Mouse (Mus musculus): ENCODE data around the gene Smg5.
"Not testable (repeated sequence)": the region's sequence is repeated elsewhere in the genome, so short reads cannot be mapped to it uniquely, and the experiment has no call there.

- TF ChIP-seq CTCF (IDR thresholded peaks at IDR 0.05; ENCODE audit: low read depth, low read length); POLR2A (IDR thresholded peaks at IDR 0.05; ENCODE audit: insufficient read depth, low read length): not testable (repeated sequence)
Observed at GRCm38 (mm10) chr3:88382383-88382782, 46.3 kb downstream of the Smg5 start.

Measured in ES-Bruce4 (cell line).